Mouse (Mus musculus) mouse embryonic stem cell (cell line): ENCODE data around the gene Srpr.

Source experiments
- in situ Hi-C, 2 experiments: fragments of 300-500 bp; cut with MboI; formaldehyde crosslinking; loops; 1 replicate in 1 of 2; 3 replicates in 1 of 2; pipeline ENCODE4 v1.14.3; 2019 to 2020; ENCODE audit warnings: low sequenced_read_pairs in 2 of 2, low pct_unique_long_range_greater_than_20kb in 1 of 2, mixed read lengths in 1 of 2; ENCODE audit not compliant: unreplicated experiment in 1 of 2

The Srpr gene

DNA sequence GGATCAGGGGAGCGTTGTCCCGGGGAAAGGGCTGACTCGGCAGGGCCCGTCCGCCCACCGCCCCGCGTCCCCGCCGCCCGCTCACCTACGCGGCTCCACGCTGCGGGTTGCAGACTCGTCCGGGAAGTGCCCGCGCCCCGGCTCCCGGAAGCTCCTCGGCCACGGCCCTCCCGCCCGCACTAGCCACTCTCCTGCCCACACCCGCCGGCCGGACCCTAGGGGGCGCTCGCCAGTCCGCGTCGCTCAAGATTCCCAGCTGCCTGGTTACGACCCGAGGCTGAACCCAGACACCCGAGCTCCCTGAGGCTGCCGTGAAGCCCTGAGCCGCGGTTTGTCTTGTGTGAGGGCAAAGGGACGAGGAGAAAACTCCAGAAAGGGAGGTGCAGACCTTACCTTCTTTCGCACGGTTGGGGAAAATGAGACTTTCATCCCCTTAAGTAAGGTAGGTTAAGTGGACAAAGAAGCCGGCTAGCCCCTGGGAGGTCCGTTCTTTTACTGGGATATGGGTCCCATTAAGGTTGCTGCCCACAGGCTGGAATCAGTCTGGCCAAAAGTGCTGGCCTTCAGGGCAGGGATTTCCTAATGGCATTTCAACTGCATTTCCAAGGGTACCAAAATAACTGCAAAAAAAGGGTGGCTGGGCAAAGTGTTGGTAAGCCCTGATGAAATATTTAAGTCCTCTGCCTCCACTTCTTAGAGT is at the start of gene Srpr, which contains the start of gene Tirap:
Gene Srpr, plus strand, starts transcription at position 404 of the 700 bp plus-strand sequence.
Gene Tirap, minus strand, starts transcription at position 520 of the 700 bp plus-strand sequence.
- in situ Hi-C loops, result no loop called here

- in situ Hi-C loops, result loop anchor here (25.0 kb wide), 3 partner anchors 116 to 666 kb away; partner anchors contain the start of gene Kirrel3 (in 1 of the 2)
Observed at GRCm38 (mm10) chr9:35152923-35153322, 47.1 kb upstream of the Srpr start.

DNA sequence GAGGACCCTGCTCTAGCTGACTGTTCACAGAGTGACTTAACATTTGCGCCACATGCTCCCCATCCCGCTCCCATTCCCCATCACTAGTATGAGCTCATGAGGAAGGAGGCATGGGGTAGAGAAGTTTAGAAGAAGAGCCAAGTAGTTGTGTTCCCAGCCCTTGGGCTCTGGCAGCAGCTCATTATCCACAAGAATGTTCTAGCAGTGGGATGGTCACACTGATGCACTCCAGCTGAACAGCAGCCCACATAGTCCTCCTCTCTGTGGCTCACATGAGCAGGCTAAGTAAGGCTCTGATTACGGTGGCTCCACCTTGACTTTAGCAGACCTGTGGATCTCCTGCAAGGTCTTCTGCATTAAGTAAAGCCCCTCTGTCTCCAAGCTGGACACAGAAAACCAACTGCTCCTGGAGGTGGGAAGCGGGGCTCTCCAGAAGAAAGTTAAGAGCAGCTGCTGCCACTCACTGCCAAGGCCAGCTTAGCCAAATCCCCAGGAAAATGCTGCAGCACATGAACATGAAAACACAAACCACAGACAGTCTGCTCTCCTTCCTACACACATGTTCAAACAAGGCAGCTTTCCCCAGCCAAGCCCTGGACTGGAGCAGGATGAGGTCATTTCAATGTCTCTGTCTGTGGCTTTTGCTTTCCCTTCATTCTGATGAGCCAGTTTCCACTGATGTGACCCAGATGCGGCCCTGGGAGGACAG is 43.8 kb upstream of the Srpr start:
- in situ Hi-C loops, result loop anchor here (25.0 kb wide), 3 partner anchors 119 to 669 kb away; partner anchors contain the start of gene Kirrel3 (in 1 of the 2)

- in situ Hi-C loops, result loop anchor here (25.0 kb wide), 3 partner anchors 120 to 670 kb away; partner anchors contain the start of gene Kirrel3 (in 1 of the 2)
Observed at GRCm38 (mm10) chr9:35156862-35157261, 43.1 kb upstream of the Srpr start.

DNA sequence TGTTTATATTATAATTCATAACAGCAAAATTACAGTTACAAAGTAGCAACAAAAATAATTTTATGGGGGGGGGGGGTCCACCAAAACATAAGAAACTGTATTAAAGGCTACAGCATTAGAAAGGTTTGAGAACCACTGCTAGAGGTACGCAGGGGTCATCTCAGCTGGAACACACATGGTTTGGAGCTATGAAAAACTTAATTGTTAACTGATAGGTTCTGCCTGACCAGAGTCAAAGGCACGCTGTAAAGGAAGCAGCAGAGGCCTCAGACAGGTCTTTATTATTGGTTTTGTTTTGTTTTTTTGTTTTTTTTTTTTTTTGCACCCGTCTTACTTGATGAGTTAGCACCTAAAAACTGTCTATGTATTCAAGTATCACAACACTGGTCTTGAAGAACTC is 41.5 kb upstream of the Srpr start:
- in situ Hi-C loops, result loop anchor here (25.0 kb wide), 3 partner anchors 121 to 671 kb away; partner anchors contain the start of gene Kirrel3 (in 1 of the 2)

DNA sequence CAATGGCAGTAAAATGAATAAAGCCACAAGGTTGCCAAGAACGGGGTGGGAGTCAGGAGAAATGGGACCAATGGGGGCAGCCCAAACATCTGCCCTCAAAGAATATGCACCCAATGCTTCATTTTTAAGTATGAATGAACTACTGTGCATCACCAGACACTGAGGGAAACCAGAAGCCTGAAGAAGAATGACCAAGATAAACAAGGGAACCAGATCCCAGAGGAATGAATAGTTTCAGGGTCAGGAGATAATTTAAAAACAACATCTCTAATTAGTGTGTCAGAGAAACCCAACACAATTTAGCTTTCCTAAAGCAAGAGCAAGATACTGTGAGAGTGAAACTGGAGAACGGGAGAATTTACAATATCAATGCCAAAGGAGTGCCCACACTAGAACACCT is 39.3 kb upstream of the Srpr start:
- in situ Hi-C loops, result loop anchor here (25.0 kb wide), 3 partner anchors 123 to 673 kb away; partner anchors contain the start of gene Kirrel3 (in 1 of the 2)

DNA sequence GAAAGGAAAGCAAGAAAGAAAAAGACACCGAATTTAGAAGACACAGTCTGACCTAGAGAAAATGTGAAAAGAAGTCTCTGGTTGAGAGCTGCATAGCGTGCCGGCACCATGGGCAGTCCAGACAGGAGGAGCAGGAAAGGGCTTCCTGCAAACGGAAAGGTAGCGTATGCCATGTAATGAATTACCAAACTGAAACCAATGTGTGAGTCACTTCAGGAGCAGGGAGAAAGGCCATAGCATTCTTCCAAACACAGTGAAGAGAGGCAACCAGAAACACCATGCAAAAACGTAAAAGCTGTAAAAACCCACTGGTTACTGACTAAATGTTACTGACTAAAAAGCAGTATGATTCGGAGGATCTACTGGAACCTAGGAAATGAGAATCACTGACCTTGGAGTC is 38.3 kb upstream of the Srpr start:
- in situ Hi-C loops, result loop anchor here (25.0 kb wide), 3 partner anchors 124 to 674 kb away; partner anchors contain the start of gene Kirrel3 (in 1 of the 2)

GRCm38 (mm10) chr9:35163011-35163690 is 36.8 kb upstream of the Srpr start:
- in situ Hi-C loops, result loop anchor here (25.0 kb wide), 3 partner anchors 126 to 676 kb away; partner anchors contain the start of gene Kirrel3 (in 1 of the 2)

- in situ Hi-C loops, result loop anchor here (25.0 kb wide), 3 partner anchors 127 to 677 kb away; partner anchors contain the start of gene Kirrel3 (in 1 of the 2)
Observed at GRCm38 (mm10) chr9:35164142-35164874, 35.7 kb upstream of the Srpr start.

DNA sequence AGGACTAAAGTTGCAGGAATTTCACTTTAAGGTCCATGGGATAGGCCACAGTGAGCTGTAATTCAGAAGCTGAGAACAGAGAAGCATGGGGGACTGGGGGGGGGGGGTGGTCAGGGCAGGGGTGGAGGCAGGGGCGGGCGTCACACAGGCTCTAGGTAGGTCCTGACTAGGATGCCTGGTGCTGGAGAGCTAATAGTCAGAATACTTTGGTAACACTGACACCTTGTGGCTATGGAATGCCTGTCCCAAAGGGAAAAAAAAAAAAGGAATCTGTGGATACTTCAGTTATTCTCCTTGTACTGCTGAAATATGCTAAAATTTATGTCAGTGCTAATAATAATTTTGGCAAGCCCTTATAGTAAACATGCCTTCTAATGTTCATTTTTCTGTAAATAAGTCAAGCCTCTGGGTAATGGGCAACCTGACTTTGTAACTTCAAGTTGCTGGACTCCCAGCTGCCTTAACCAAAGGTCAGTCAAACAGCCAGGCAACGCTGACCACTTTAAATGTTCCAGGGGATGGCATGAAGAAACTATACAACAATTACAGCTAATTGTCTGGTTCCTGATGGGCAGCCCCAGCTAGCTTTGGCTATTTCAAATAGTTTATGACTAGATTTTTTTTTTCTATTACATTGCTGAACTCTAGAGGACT is 33.7 kb upstream of the Srpr start:
- in situ Hi-C loops, result loop anchor here (25.0 kb wide), 3 partner anchors 129 to 679 kb away; partner anchors contain the start of gene Kirrel3 (in 1 of the 2)

- in situ Hi-C loops, result loop anchor here (25.0 kb wide), 3 partner anchors 130 to 680 kb away; partner anchors contain the start of gene Kirrel3 (in 1 of the 2)
Observed at GRCm38 (mm10) chr9:35166798-35167635, 33.0 kb upstream of the Srpr start.

- in situ Hi-C loops, result loop anchor here (25.0 kb wide), 3 partner anchors 133 to 683 kb away; partner anchors contain the start of gene Kirrel3 (in 1 of the 2)
Observed at GRCm38 (mm10) chr9:35170071-35170470, 29.9 kb upstream of the Srpr start.

- in situ Hi-C loops, result loop anchor here (25.0 kb wide), 3 partner anchors 136 to 686 kb away; partner anchors contain the start of gene Kirrel3 (in 1 of the 2)
Observed at GRCm38 (mm10) chr9:35173331-35173730, 26.6 kb upstream of the Srpr start.

DNA sequence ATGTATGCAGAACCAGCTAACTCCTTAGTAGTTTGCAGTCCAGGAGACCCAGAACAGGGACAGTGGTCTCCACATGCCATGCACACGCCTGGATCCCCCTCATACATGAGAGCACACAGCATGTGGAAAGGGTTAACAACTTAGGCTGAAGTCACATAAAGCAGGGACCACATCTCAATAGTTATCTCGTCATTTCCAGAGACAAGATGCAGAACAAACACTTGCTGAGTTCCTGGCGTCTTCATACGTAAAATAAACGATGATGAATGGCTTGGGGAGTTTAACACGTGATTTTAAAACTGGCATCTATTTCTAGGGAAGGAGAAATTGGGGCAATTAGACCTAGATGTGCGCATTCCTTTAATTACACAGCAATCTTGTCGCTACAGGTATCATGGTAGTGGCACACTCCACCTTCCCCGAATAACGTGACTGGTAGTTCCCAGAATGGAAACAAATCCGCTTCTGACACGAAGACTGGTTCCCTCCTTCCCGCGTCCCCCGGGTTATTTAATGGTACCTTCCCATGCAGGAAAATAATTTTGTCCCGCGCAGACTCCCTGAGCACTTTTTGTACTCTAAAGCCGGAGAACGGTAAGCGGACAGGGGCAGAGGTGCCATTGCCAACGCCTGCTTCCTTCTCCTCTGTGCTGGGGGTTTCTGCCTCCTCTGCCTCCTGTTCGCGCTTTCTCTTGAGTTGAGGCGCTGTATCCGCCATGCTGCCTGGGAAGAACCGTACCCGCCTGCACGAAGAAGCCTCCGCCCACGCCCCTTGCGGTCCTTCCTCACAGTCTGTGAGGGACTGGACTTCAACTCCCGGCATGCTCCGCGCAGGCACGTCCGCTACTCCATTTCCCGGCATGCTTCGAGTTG is 24.5 kb upstream of the Srpr start, which contains the start of gene Dcps:
Gene Dcps, minus strand, starts transcription at position 811 of the 873 bp plus-strand sequence.
- in situ Hi-C loops, result no loop called here

GRCm38 (mm10) chr9:35176124-35176659 is 23.8 kb upstream of the Srpr start:
- in situ Hi-C loops, result no loop called here
